Mouse (Mus musculus): ENCODE data around the gene Cntnap2. TPM values are rescaled to one million over a fixed set of nuclear protein-coding genes. Genes with fewer than 3 reads are reported as not detected.

Gene Cntnap2
- polyA plus RNA-seq, 1 experiment from 2014 or later, result 27.2 TPM

- Histone ChIP-seq H3K4me2 (replicated peaks) (no peak overlapping the region), H3K27me3 (replicated peaks) (no peaks in the 10 kb centered on the region), H3K27ac (no peak overlapping the region), H3K9ac (no peak overlapping the region), H3K36me3 (no peaks in the 10 kb centered on the region), H3K4me3 (no peak overlapping the region), H3K9me3 (no peaks in the 10 kb centered on the region), H3K4me1 (no peaks in the 10 kb centered on the region)
- ATAC-seq (ENCODE audit: low FRiP score, low read depth), result no peak
These were observed 641.1 kb downstream of the Cntnap2 start for GRCm38 (mm10) chr6:45700287-45700686.

- Histone ChIP-seq H3K27ac (no peak overlapping the region), H3K4me1 (no peaks in the 10 kb centered on the region), H3K9me3 (no peaks in the 10 kb centered on the region), H3K9ac (no peak overlapping the region), H3K36me3 (no peaks in the 10 kb centered on the region), H3K4me3 (no peak overlapping the region), H3K4me2 (replicated peaks) (no peak overlapping the region), H3K27me3 (replicated peaks) (no peaks in the 10 kb centered on the region)
- ATAC-seq (ENCODE audit: low FRiP score, low read depth), result no peak
These were observed 732.5 kb downstream of the Cntnap2 start for GRCm38 (mm10) chr6:45791612-45792011.

GRCm38 (mm10) chr6:45841626-45842341, 782.6 kb downstream of the Cntnap2 start:
- Histone ChIP-seq H3K9ac (no peak overlapping the region), H3K36me3 (no peaks in the 10 kb centered on the region), H3K4me3 (no peak overlapping the region), H3K27me3 (replicated peaks) (no peaks in the 10 kb centered on the region), H3K4me2 (replicated peaks) (no peak overlapping the region), H3K4me1 (no peaks in the 10 kb centered on the region), H3K27ac (no peak overlapping the region), H3K9me3 (no peaks in the 10 kb centered on the region)
- 88% methylated on average over 4 of the region's 4 CpGs for WGBS
- ATAC-seq (ENCODE audit: low FRiP score, low read depth), result no peak

- H3K9ac ChIP-seq, result no peak overlapping the region
- 74% methylated on average over 1 of the region's 1 CpGs for WGBS
- ATAC-seq (ENCODE audit: low FRiP score, low read depth), result no peak
These were observed 784.6 kb downstream of the Cntnap2 start for GRCm38 (mm10) chr6:45843736-45844135.

GRCm38 (mm10) chr6:45871409-45871992, 812.3 kb downstream of the Cntnap2 start:
- Histone ChIP-seq H3K9me3 (no peaks in the 10 kb centered on the region), H3K4me1 (no peaks in the 10 kb centered on the region), H3K27ac (no peak overlapping the region), H3K36me3 (no peaks in the 10 kb centered on the region), H3K4me2 (replicated peaks) (no peak overlapping the region), H3K27me3 (replicated peaks) (no peaks in the 10 kb centered on the region), H3K4me3 (no peak overlapping the region), H3K9ac (no peak overlapping the region)
- peak; percentile 68 for ATAC-seq (ENCODE audit: low FRiP score, low read depth)
- 35% methylated on average over 3 of the region's 3 CpGs for WGBS

More at GRCm38 (mm10) chr6:45843736-45844135, 784.6 kb downstream of the Cntnap2 start:
- Histone ChIP-seq H3K4me1 (no peaks in the 10 kb centered on the region), H3K9me3 (no peaks in the 10 kb centered on the region), H3K36me3 (no peaks in the 10 kb centered on the region), H3K4me3 (no peak overlapping the region), H3K27ac (no peak overlapping the region), H3K27me3 (replicated peaks) (no peaks in the 10 kb centered on the region), H3K4me2 (replicated peaks) (no peak overlapping the region)

GRCm38 (mm10) chr6:45885486-45885885, 826.3 kb downstream of the Cntnap2 start:
- Histone ChIP-seq H3K4me3 (no peak overlapping the region), H3K9ac (no peak overlapping the region)
- 73% methylated on average over 1 of the region's 1 CpGs for WGBS

GRCm38 (mm10) chr6:45887901-45888300, 828.7 kb downstream of the Cntnap2 start:
- H3K9ac ChIP-seq, result no peak overlapping the region
- WGBS, result 70% methylated on average over 3 of the region's 3 CpGs
- H3K36me3 ChIP-seq, result no peaks in the 10 kb centered on the region
- no peaks in the 10 kb centered on the region for H3K4me1 ChIP-seq
- H3K27ac ChIP-seq, result no peak overlapping the region
- ATAC-seq (ENCODE audit: low FRiP score, low read depth), result no peak
- H3K9me3 ChIP-seq, result no peaks in the 10 kb centered on the region
- H3K4me3 ChIP-seq, result no peak overlapping the region
- no peaks in the 10 kb centered on the region for H3K27me3 ChIP-seq (replicated peaks)
- no peak overlapping the region for H3K4me2 ChIP-seq (replicated peaks)

More at GRCm38 (mm10) chr6:45885486-45885885, 826.3 kb downstream of the Cntnap2 start:
- no peak overlapping the region for H3K27ac ChIP-seq
- H3K9me3 ChIP-seq, result no peaks in the 10 kb centered on the region
- H3K4me1 ChIP-seq, result no peaks in the 10 kb centered on the region
- H3K27me3 ChIP-seq (replicated peaks), result no peaks in the 10 kb centered on the region
- no peak for ATAC-seq (ENCODE audit: low FRiP score, low read depth)
- no peaks in the 10 kb centered on the region for H3K36me3 ChIP-seq
- H3K4me2 ChIP-seq (replicated peaks), result no peak overlapping the region

GRCm38 (mm10) chr6:45938263-45938662, 879.1 kb downstream of the Cntnap2 start:
- H3K4me3 ChIP-seq, result no peak overlapping the region
- WGBS, result 90% methylated on average over 3 of the region's 3 CpGs
- H3K36me3 ChIP-seq, result no peaks in the 10 kb centered on the region
- no peaks in the 10 kb centered on the region for H3K4me1 ChIP-seq
- H3K27ac ChIP-seq, result no peak overlapping the region
- no peaks in the 10 kb centered on the region for H3K9me3 ChIP-seq
- no peak for ATAC-seq (ENCODE audit: low FRiP score, low read depth)
- no peak overlapping the region for H3K9ac ChIP-seq
- H3K27me3 ChIP-seq (replicated peaks), result no peaks in the 10 kb centered on the region
- H3K4me2 ChIP-seq (replicated peaks), result no peak overlapping the region

GRCm38 (mm10) chr6:45938775-45939174, 879.6 kb downstream of the Cntnap2 start:
- Histone ChIP-seq H3K4me3 (no peak overlapping the region), H3K27me3 (replicated peaks) (no peaks in the 10 kb centered on the region), H3K4me1 (no peaks in the 10 kb centered on the region), H3K27ac (no peak overlapping the region), H3K9me3 (no peaks in the 10 kb centered on the region), H3K36me3 (no peaks in the 10 kb centered on the region), H3K9ac (no peak overlapping the region), H3K4me2 (replicated peaks) (no peak overlapping the region)
- no peak for ATAC-seq (ENCODE audit: low FRiP score, low read depth)
- 43% methylated on average over 1 of the region's 1 CpGs for WGBS

GRCm38 (mm10) chr6:45945144-45945985, 886.2 kb downstream of the Cntnap2 start:
- Histone ChIP-seq H3K9me3 (no peaks in the 10 kb centered on the region), H3K27ac (no peak overlapping the region), H3K36me3 (no peaks in the 10 kb centered on the region), H3K27me3 (replicated peaks) (no peaks in the 10 kb centered on the region), H3K4me3 (no peak overlapping the region), H3K9ac (no peak overlapping the region), H3K4me2 (replicated peaks) (no peak overlapping the region), H3K4me1 (no peaks in the 10 kb centered on the region)
- ATAC-seq (ENCODE audit: low FRiP score, low read depth), result no peak
- 64% methylated on average over 3 of the region's 3 CpGs for whole genome bisulfite sequencing

- Histone ChIP-seq H3K9ac (no peak overlapping the region), H3K36me3 (no peaks in the 10 kb centered on the region), H3K27me3 (replicated peaks) (no peaks in the 10 kb centered on the region), H3K27ac (no peak overlapping the region), H3K4me1 (no peaks in the 10 kb centered on the region), H3K9me3 (no peaks in the 10 kb centered on the region), H3K4me2 (replicated peaks) (no peak overlapping the region), H3K4me3 (no peak overlapping the region)
- ATAC-seq (ENCODE audit: low FRiP score, low read depth), result no peak
These were observed 895.6 kb downstream of the Cntnap2 start for GRCm38 (mm10) chr6:45954773-45955172.

GRCm38 (mm10) chr6:45964494-45964893, 905.3 kb downstream of the Cntnap2 start:
- H3K4me1 ChIP-seq, result no peaks in the 10 kb centered on the region
- ATAC-seq (ENCODE audit: low FRiP score, low read depth), result no peak
- 93% methylated on average over 1 of the region's 1 CpGs for WGBS

More at GRCm38 (mm10) chr6:45964494-45964893, 905.3 kb downstream of the Cntnap2 start:
- H3K9ac ChIP-seq, result no peak overlapping the region
- no peak overlapping the region for H3K4me2 ChIP-seq (replicated peaks)
- no peak overlapping the region for H3K27ac ChIP-seq
- no peaks in the 10 kb centered on the region for H3K9me3 ChIP-seq
- H3K27me3 ChIP-seq (replicated peaks), result no peaks in the 10 kb centered on the region
- no peak overlapping the region for H3K4me3 ChIP-seq
- H3K36me3 ChIP-seq, result no peaks in the 10 kb centered on the region
